Mouse (Mus musculus) myocyte (in vitro differentiated cells): ENCODE results near the gene Pla2g15.

Experiments used
- E2F4 ChIP-seq: IDR thresholded peaks from one replicate; pipeline ENCODE4 v1.6.1; 2011; ENCODE audit warnings: mild to moderate bottlenecking, control low read depth, moderate library complexity; ENCODE audit not compliant: insufficient read depth
- MAX ChIP-seq: IDR thresholded peaks from one replicate; pipeline ENCODE4 v1.6.1; 2011; ENCODE audit warnings: low read depth, mild to moderate bottlenecking, control low read depth
- MYOG ChIP-seq, 3 experiments: IDR thresholded peaks; one replicate each; pipeline ENCODE4 v1.6.1; 2011; ENCODE audit warnings: control low read depth in 2 of 3, low read depth in 2 of 3, mild to moderate bottlenecking in 2 of 3; ENCODE audit not compliant: insufficient read length in 2 of 3, control insufficient read depth in 1 of 3, insufficient read depth in 1 of 3
- POLR2A ChIP-seq: IDR thresholded peaks from one replicate; pipeline ENCODE4 v1.6.1; 2011; ENCODE audit warnings: low read depth, mild to moderate bottlenecking, control low read depth, moderate library complexity; ENCODE audit not compliant: insufficient read length
- POLR2AphosphoS2 ChIP-seq: IDR thresholded peaks from one replicate; pipeline ENCODE4 v1.6.1; 2011; ENCODE audit warnings: low read depth, control low read depth; ENCODE audit not compliant: insufficient read length
- TCF12 ChIP-seq: IDR thresholded peaks from one replicate; pipeline ENCODE4 v1.6.1; 2011; ENCODE audit warnings: mild to moderate bottlenecking, control low read depth; ENCODE audit not compliant: poor library complexity, insufficient read depth, severe bottlenecking
- TCF3 ChIP-seq: IDR thresholded peaks from one replicate; pipeline ENCODE4 v1.6.1; 2011; ENCODE audit warnings: low read depth, control low read depth; ENCODE audit not compliant: insufficient read length
- USF1 ChIP-seq: IDR thresholded peaks from one replicate; pipeline ENCODE4 v1.6.1; 2011; ENCODE audit warnings: low read depth, mild to moderate bottlenecking, control low read depth, moderate library complexity

- TF ChIP-seq MAX = no peak
- no peak for TF ChIP-seq POLR2A
- no peak for TF ChIP-seq MYOG (IDR thresholded peaks at IDR 0.05; ENCODE audit: control insufficient read depth in 1 of 3, insufficient read depth in 1 of 3, insufficient read length in 2 of 3, low read depth in 2 of 3)
- TF ChIP-seq USF1 = no peak
- TF ChIP-seq TCF12 = no peak
- no peak for TF ChIP-seq E2F4
- no peak for TF ChIP-seq TCF3
- TF ChIP-seq POLR2AphosphoS2 = no peak
Measured at GRCm38 (mm10) chr8:106163251-106163650, 13.1 kb downstream of the Pla2g15 start.
